Mouse (Mus musculus) embryonic facial prominence, embryonic 13.5 days (tissue): Measurements from ENCODE around the gene Carf. TPM values are rescaled to one million over a fixed set of nuclear protein-coding genes. Genes with fewer than 3 reads are reported as not detected.

ENCODE experiments used
- ATAC-seq: fragments of 200-750 bp; cut with Nextera tagmentation; 2 replicates; pipeline ENCODE4 v1.8.0; 2017; ENCODE audit warnings: low read depth; ENCODE audit not compliant: insufficient number of reproducible peaks, insufficient read depth, low FRiP score, low TSS enrichment
- H3K27ac ChIP-seq: fragments of 300-500 bp; sonication (generic); 2 replicates; pipeline ENCODE4 v1.5.1; 2015; ENCODE audit warnings: moderate library complexity, mild to moderate bottlenecking, inconsistent platforms
- H3K27me3 ChIP-seq: fragments of 300-500 bp; sonication (generic); 2 replicates; pipeline ENCODE4 v1.6.1; 2015; ENCODE audit warnings: mild to moderate bottlenecking, inconsistent platforms
- H3K36me3 ChIP-seq: fragments of 300-500 bp; sonication (generic); 2 replicates; pipeline ENCODE4 v1.6.1; 2015; ENCODE audit warnings: mild to moderate bottlenecking, inconsistent platforms
- H3K4me1 ChIP-seq: fragments of 300-500 bp; sonication (generic); 2 replicates; pipeline ENCODE4 v1.6.1; 2015; ENCODE audit warnings: inconsistent platforms
- H3K4me2 ChIP-seq: fragments of 300-500 bp; sonication (generic); 2 replicates; pipeline ENCODE4 v1.6.1; 2015; ENCODE audit warnings: moderate library complexity, mild to moderate bottlenecking, inconsistent platforms
- H3K4me3 ChIP-seq: fragments of 300-500 bp; sonication (generic); 2 replicates; pipeline ENCODE4 v1.5.1; 2015; ENCODE audit warnings: mild to moderate bottlenecking, inconsistent platforms
- H3K9ac ChIP-seq: fragments of 300-500 bp; sonication (generic); 2 replicates; pipeline ENCODE4 v1.6.1; 2015; ENCODE audit warnings: mild to moderate bottlenecking, inconsistent platforms
- H3K9me3 ChIP-seq: fragments of 300-500 bp; sonication (generic); 2 replicates; pipeline ENCODE4 v1.6.1; 2016; ENCODE audit warnings: inconsistent platforms
- WGBS: fragments of 180-500 bp; shearing (Covaris S2); methylation state at CpG from one replicate; pipeline ENCODE4 v1.1.7; 2015; ENCODE audit warnings: mixed read lengths; 5-methylcytosine and 5-hydroxymethylcytosine counted together
- polyA plus RNA-seq: library from polyadenylated mRNA; unstranded; fragments of >200 nt; fragmentation: Nextera tagmentation; extraction: Ambion mirVana; gene quantifications from 2 replicates; pipeline ENCODE4 v1.2.1, GENCODE M21; 2015

Gene Carf
- polyA plus RNA-seq, 1 experiment from 2014 or later, result 8.9 TPM

- ATAC-seq, result peak; percentile 97
- Histone ChIP-seq H3K27me3 (no peaks in the 10 kb centered on the region), H3K9me3 (no peaks in the 10 kb centered on the region), H3K9ac (peak within 1 kb of the TSS; percentile 93), H3K36me3 (no peaks in the 10 kb centered on the region), H3K27ac (peak within 1 kb of the TSS; percentile 96), H3K4me2 (peak within 1 kb of the TSS; percentile 60), H3K4me1 (peaks cover 6% of the 10 kb centered on the region; the same call in 1 of the 2 replicates), H3K4me3 (peak within 1 kb of the TSS; percentile 85)
- under 1% methylated on average over 73 of the region's 74 CpGs for WGBS
These were observed 82.1 kb downstream of the Carf start, which contains the start of gene Nbeal1 for GRCm38 (mm10) chr1:60179932-60180783. Gene Nbeal1, plus strand, starts transcription at chr1:60180599.

- H3K4me2 ChIP-seq, result peak overlapping the region; percentile 60
These were observed 82.8 kb downstream of the Carf start for GRCm38 (mm10) chr1:60180784-60181221.

GRCm38 (mm10) chr1:60188454-60188853 lies 90.4 kb downstream of the Carf start:
- H3K36me3 ChIP-seq, result 0 out of 2 replicates have a peak, but pooled peaks cover 3% of the 10 kb centered on the region
- no peak overlapping the region for H3K9ac ChIP-seq
- no peak overlapping the region for H3K4me3 ChIP-seq
- no peak overlapping the region for H3K4me2 ChIP-seq
- ATAC-seq, result no peak
- H3K4me1 ChIP-seq, result no peaks in the 10 kb centered on the region
- no peaks in the 10 kb centered on the region for H3K9me3 ChIP-seq
- no peaks in the 10 kb centered on the region for H3K27me3 ChIP-seq
- no peak overlapping the region for H3K27ac ChIP-seq

More at GRCm38 (mm10) chr1:60180784-60181221, 82.8 kb downstream of the Carf start:
- H3K4me1 ChIP-seq, result peaks cover 6% of the 10 kb centered on the region; the same call in 1 of the 2 replicates
- WGBS, result under 1% methylated on average over 29 of the region's 30 CpGs
- peak overlapping the region; percentile 96 for H3K27ac ChIP-seq
- ATAC-seq, result no peak; the same call in 1 of the 2 replicates
- peak overlapping the region; percentile 93 for H3K9ac ChIP-seq
- no peaks in the 10 kb centered on the region for H3K27me3 ChIP-seq
- H3K9me3 ChIP-seq, result no peaks in the 10 kb centered on the region
- peak overlapping the region; percentile 85 for H3K4me3 ChIP-seq
- H3K36me3 ChIP-seq, result no peaks in the 10 kb centered on the region

- H3K4me1 ChIP-seq, result no peaks in the 10 kb centered on the region
- peaks cover 26% of the 10 kb centered on the region for H3K36me3 ChIP-seq
- no peak overlapping the region for H3K9ac ChIP-seq
- H3K9me3 ChIP-seq, result no peaks in the 10 kb centered on the region
- ATAC-seq, result no peak
- 64% methylated on average over 3 of the region's 3 CpGs for WGBS
- H3K27me3 ChIP-seq, result no peaks in the 10 kb centered on the region
- no peak overlapping the region for H3K27ac ChIP-seq
- H3K4me3 ChIP-seq, result no peak overlapping the region
- H3K4me2 ChIP-seq, result no peak overlapping the region
These were observed 98.8 kb downstream of the Carf start for GRCm38 (mm10) chr1:60196813-60197212.

GRCm38 (mm10) chr1:60199006-60199405 lies 101.0 kb downstream of the Carf start:
- WGBS, result 79% methylated on average over 4 of the region's 4 CpGs
- no peak overlapping the region for H3K27ac ChIP-seq
- ATAC-seq, result no peak
- no peak overlapping the region for H3K4me2 ChIP-seq
- H3K36me3 ChIP-seq, result peaks cover 46% of the 10 kb centered on the region
- H3K9me3 ChIP-seq, result no peaks in the 10 kb centered on the region
- H3K9ac ChIP-seq, result no peak overlapping the region
- no peak overlapping the region for H3K4me3 ChIP-seq
- H3K27me3 ChIP-seq, result no peaks in the 10 kb centered on the region
- H3K4me1 ChIP-seq, result no peaks in the 10 kb centered on the region

Other genes with a start within 250 kb of the Carf start
- gene Fam117b, start 185.2 kb upstream of the Carf start, polyA plus RNA-seq, result 11.0 and 11.7 TPM in 2 replicates
- gene Ica1l, start 55.1 kb upstream of the Carf start, polyA plus RNA-seq, result 1.7 and 2.4 TPM in 2 replicates
- 47.4 and 49.9 TPM in 2 replicates for gene Wdr12, start 398 bp downstream of the Carf start, polyA plus RNA-seq
- 7.6 and 8.7 TPM in 2 replicates for gene Nbeal1, start 82.4 kb downstream of the Carf start, polyA plus RNA-seq
- gene Cyp20a1, start 245.1 kb downstream of the Carf start, polyA plus RNA-seq, result 19.4 and 24.7 TPM in 2 replicates